8 mouse cellular contexts compared by ENCODE assay signal in genomic region chr4:140205811-140206231, GRCm38 (mm10). TPM values are rescaled to one million over a fixed set of nuclear protein-coding genes. Genes with fewer than 3 reads are reported as not detected.
A peak's percentile ranks its signal among the peaks of the same experiment; 100 is the strongest.
DNase-seq lines count a peak whose midpoint lies in the region; ATAC-seq lines count a peak whose summit lies in the region.

No protein-coding gene starts in this region.

- no peak overlapping the region for H3K27ac ChIP-seq in embryonic facial prominence, embryonic 14.5 days (replicated peaks; ENCODE audit: low read depth, low read length)
- H3K27ac ChIP-seq in embryonic facial prominence, embryonic 10.5 days (replicated peaks), result no peak overlapping the region

- 70% methylated on average over 12 of the region's 12 CpGs for WGBS in embryonic facial prominence, embryonic 14.5 days
- 79% methylated on average over 12 of the region's 12 CpGs for WGBS in embryonic facial prominence, embryonic 10.5 days

- ATAC-seq in embryonic facial prominence, embryonic 14.5 days (ENCODE audit: low read depth), result peak; percentile 26; the same call in 1 of the 2 replicates

- DNase-seq in embryonic facial prominence, embryonic 14.5 days (ENCODE audit: low spot score), result peak; percentile 13
- DNase-seq in embryonic facial prominence, embryonic 10.5 days (ENCODE audit: low spot score), result no peak
- peak; percentile 77 for DNase-seq in adrenal gland, postnatal 25 days
- DNase-seq in gastrocnemius, adult 8-10 months (ENCODE audit: low spot score in 2 of 2), result peak; percentile 33 to 61
- DNase-seq in layer of hippocampus, adult 18-20 months (ENCODE audit: low spot score in 2 of 2), result peak; percentile 35 to 54
- peak; percentile 68 for DNase-seq in skeletal muscle tissue, adult 2 months (ENCODE audit: low read depth, low spot score)
- no peak for DNase-seq in thymus, postnatal 36 days
- no peak for DNase-seq in kidney, postnatal 25 days

- H3K4me1 ChIP-seq in embryonic facial prominence, embryonic 14.5 days (ENCODE audit: control insufficient read depth, insufficient read depth, low read length), result no peaks in the 10 kb centered on the region
- 0 out of 2 replicates have a peak, but pooled peaks cover 6% of the 10 kb centered on the region for H3K4me1 ChIP-seq in embryonic facial prominence, embryonic 10.5 days

- H3K27me3 ChIP-seq in embryonic facial prominence, embryonic 14.5 days (replicated peaks; ENCODE audit: control insufficient read depth, insufficient read depth, low read length), result no peaks in the 10 kb centered on the region
- 0 out of 2 replicates have a peak, but pooled peaks cover 14% of the 10 kb centered on the region for H3K27me3 ChIP-seq in embryonic facial prominence, embryonic 10.5 days (replicated peaks; ENCODE audit: low read depth, poor library complexity, severe bottlenecking)

- no peaks in the 10 kb centered on the region for H3K36me3 ChIP-seq in embryonic facial prominence, embryonic 14.5 days (ENCODE audit: control insufficient read depth, insufficient read depth, low read length)
- no peaks in the 10 kb centered on the region for H3K36me3 ChIP-seq in embryonic facial prominence, embryonic 10.5 days (replicated peaks)

- no peak overlapping the region for H3K9ac ChIP-seq in embryonic facial prominence, embryonic 14.5 days (ENCODE audit: low read depth, low read length)

- H3K9me3 ChIP-seq in embryonic facial prominence, embryonic 14.5 days (ENCODE audit: control insufficient read depth, low read length), result no peaks in the 10 kb centered on the region
- peaks cover 4% of the 10 kb centered on the region; the same call in 1 of the 2 replicates for H3K9me3 ChIP-seq in embryonic facial prominence, embryonic 10.5 days

- no peak overlapping the region for H3K4me3 ChIP-seq in embryonic facial prominence, embryonic 14.5 days (ENCODE audit: low read depth, low read length)
- no peak overlapping the region for H3K4me3 ChIP-seq in embryonic facial prominence, embryonic 10.5 days

- H3K4me2 ChIP-seq in embryonic facial prominence, embryonic 14.5 days (ENCODE audit: low read depth, low read length), result no peak overlapping the region

RNA-seq across cellular contexts. Expression of gene Igsf21, which starts 40.8 kb away (rescaled TPM):
- polyA plus RNA-seq in embryonic facial prominence, embryonic 14.5 days (2014; fragmentation: Nextera tagmentation; extraction: Ambion mirVana), result 1.7 and 2.8 TPM in 2 replicates
- 2.0 and 2.2 TPM in 2 replicates for polyA plus RNA-seq in embryonic facial prominence, embryonic 10.5 days (2016; fragmentation: Nextera tagmentation; extraction: Ambion mirVana)
- total RNA-seq in adrenal gland, postnatal 25 days (2021), result 1.9 and 3.2 TPM in 2 replicates
- total RNA-seq in gastrocnemius, adult 8-10 months (2022), result under 1 TPM in 2 of 4 experiments, not detected in 2; 0.22 to 0.48 TPM
- 10 to 100 TPM; 30.0 to 40.3 TPM for total RNA-seq in layer of hippocampus, adult 18-20 months (2021)

Comparison
In these comparisons a context has a peak if more than half of its experiments do, and no peak if none do; other contexts are left out.
1. DNase-seq: peak in embryonic facial prominence, embryonic 14.5 days (single experiment), adrenal gland, postnatal 25 days (single experiment), gastrocnemius, adult 8-10 months (2 of 2), layer of hippocampus, adult 18-20 months (2 of 2) and skeletal muscle tissue, adult 2 months (single experiment); none in embryonic facial prominence, embryonic 10.5 days (single experiment), thymus, postnatal 36 days (0 of 2) and kidney, postnatal 25 days (0 of 2).